Mouse (Mus musculus): ENCODE measurements at regions not wholly inside any gene's neighbourhood (a gene's known extent, or its start where the extent isn't known, plus 50 kb on each side); places are given as distances from the start of the nearest gene placed in this dataset.

GRCm38 (mm10) chr6:101473956-101474355, 96.3 kb upstream of the Pdzrn3 start:
- DNase-seq = no peak

- DNase-seq = peak in 1 of 2 experiments; percentile 4
Measured at GRCm38 (mm10) chr6:101473257-101473925, 95.7 kb upstream of the Pdzrn3 start.

- no peak for DNase-seq
Measured at GRCm38 (mm10) chr6:101464910-101465309, 87.2 kb upstream of the Pdzrn3 start.

GRCm38 (mm10) chr6:101463812-101464320, 86.2 kb upstream of the Pdzrn3 start:
- DNase-seq = no peak

GRCm38 (mm10) chr6:101446720-101447119, 69.0 kb upstream of the Pdzrn3 start:
- DNase-seq = no peak

GRCm38 (mm10) chr6:101446316-101446715, 68.6 kb upstream of the Pdzrn3 start:
- no peak for DNase-seq

- DNase-seq = no peak
Measured at GRCm38 (mm10) chr6:101432769-101433168, 55.1 kb upstream of the Pdzrn3 start.

GRCm38 (mm10) chr6:101429634-101430033, 51.9 kb upstream of the Pdzrn3 start:
- DNase-seq = no peak
